Mouse (Mus musculus) spleen, postnatal 10 days (tissue): Measurements from ENCODE around the gene Fgd3.

Source experiments
- DNase-seq, 2 experiments: peaks; one replicate each; pipeline ENCODE4 v3.0.0; 2021 to 2022; ENCODE audit warnings: low spot score in 2 of 2

The Fgd3 gene

DNA sequence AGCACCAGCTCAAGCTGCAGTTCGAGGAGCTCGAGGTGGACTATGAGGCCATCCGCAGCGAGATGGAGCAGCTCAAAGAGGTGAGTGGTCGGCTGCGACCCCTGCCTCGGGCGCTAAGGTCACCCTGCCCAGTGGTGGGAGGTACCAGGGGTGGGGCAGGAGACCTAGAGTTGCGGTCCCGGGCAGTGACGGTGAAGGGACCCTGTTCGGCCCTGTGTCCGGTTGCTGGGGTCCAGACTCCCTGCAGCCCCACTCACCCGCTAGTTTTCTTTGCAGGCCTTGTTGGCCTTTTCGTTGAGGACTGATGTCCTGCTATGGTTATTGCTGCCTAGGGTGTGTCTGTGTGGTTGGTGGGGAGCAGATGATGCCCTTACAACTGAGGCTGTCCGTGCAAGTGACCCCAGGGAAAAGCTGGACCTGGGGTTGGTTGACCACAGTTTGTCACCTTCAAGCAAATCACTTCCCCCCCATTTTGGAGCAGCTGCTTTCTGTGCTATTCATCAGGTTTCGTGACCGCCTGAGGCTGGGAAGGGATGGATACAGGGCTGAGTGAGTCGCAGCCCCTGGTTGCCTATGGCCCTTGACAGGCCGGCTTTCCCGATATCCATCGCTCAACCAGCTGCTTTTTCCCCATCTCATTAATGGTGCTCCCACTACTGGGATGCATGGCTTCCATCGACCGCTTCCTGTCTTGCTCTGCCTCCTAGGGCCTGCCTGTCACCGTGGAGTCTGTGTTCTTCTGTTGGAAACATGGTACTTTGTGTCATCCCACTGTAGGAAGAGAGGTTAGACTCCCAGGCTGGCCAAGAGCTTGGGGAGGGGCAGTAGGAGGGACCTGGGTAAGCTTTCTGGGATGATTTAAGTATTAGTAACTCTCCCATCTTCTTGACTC, 22.0 kb upstream of the Fgd3 start:
- peak in 1 of 2 experiments; percentile 54 for DNase-seq

DNA sequence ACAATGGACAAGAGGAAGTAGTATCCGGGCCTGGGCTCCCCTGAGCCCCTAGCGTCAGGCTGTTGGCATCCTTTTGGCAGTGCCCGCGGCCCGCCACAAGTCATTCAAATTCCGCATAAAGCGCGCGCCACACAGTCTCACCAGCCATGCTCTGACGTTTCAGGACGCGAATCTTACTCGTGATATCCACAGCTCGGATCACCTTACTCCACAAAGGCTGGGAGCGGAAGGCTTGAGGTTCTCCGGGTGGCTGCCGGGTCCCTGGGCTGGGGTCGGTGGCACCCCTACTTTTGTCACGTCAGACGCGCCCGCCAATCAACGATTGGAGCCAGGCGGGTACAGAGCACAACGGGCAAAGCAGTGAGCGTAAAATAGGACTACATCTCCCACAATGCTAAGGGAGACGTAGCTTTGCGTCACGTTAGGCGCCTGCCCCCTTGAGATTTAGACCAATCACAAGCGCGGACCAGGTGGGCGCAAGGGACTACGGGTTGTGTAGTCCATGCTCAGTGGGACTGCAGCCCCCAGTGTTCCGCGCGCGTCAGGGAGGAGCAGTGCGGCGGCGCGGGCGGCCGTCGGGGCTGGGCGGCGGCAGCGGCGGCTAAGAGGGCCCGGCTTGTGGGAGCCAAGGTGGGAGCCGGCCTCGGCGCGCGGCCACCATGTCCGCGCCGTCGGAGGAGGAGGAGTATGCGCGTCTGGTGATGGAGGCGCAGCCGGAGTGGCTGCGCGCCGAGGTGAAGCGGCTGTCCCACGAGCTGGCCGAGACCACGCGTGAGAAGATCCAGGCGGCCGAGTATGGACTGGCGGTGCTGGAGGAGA, 21.1 kb upstream of the Fgd3 start, which contains the start of gene Bicd2:
Gene Bicd2, plus strand, starts transcription at position 574 of the 819 bp plus-strand sequence.
- peak; percentile 88 to 96 for DNase-seq

DNA sequence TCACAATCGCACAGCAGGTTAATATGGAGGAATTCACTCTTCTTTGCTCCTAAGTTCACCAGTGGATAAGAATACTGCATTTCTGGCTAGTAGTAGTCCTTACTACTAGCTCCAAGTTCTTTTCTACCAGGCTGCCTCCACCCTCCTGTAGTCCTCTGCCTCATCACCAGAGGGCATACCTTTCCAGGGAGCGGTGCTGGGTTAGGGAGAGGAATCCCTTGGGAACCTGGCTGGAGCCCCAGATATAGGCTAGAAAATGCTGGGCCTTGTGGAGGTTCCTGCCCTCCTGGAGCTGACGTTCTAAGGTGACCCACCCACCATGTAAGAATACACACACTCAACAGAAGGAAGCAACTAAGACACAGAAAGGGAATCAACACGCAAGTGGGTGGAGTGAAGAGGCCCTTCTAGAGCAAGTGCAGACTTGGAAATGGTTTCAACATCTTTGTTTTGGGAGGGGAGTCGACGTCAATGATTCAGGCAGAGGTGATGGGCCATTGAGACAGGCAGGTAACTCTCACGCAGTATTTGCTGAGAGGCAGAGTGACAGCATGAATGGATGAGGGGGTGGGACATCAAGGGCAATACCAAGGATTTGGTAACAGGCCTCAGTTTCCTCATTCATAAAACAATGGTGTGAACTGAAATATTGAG, 18.9 kb upstream of the Fgd3 start:
- DNase-seq: no peak

DNA sequence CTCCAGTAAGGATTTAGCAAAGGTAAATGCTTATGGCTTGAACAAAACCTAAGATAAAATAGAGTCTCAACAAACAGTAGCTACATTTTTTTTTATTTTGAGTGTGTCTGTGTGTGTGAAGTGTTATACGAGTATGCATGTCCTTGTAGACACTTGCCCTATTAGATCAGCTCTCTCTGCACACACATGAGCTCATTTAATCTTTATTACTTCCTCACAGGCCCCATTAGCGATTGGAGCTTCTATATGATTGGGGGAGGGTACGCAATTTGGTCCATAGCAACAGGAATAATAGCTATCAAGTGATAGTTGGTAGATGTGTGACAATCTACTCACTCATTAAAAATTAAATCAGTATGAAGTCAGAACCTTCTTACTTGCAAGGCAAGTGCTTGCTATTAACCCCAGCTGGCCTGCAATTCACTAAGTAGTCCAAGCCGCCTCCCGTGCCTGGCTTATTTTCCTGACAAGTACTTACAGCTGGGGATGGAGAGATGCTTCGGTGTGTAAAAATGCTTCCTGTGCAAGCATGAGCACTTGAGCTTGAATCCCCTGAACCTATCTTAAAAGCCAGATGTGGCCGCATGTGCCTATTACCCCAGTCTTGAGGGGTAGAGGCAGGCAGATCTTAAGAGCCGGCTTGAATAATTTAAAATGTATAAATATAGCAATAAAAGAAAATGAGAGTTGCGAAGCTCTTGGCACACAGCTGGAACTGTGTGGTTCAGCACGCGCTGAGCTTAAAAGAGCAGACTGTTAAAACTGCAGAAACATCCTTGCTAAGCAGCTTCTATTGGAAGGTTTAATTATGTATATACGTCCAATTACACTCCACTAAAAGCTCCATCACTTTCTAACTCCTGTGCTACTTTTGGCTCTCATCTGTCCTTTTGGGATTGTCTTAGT, 15.2 kb upstream of the Fgd3 start:
- no peak for DNase-seq

DNA sequence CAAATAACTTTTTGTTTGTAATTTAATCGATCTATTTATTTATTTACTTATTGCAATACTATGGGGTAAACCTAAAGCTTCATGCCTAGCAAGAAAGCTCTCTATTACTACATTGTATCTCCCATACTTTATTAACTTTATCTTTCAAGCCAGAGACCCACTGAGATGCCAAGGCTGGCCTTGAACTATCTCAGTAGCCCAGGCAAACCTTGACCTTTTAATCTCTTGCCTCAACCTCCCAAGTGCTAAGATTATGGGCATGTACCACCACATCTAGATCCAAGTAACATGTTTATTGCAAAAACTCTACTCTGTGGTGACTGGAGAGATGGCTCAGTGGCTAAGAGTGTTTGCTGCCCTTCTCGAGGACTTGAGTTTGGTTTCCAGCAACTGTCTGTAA, 13.1 kb upstream of the Fgd3 start:
- no peak for DNase-seq

DNA sequence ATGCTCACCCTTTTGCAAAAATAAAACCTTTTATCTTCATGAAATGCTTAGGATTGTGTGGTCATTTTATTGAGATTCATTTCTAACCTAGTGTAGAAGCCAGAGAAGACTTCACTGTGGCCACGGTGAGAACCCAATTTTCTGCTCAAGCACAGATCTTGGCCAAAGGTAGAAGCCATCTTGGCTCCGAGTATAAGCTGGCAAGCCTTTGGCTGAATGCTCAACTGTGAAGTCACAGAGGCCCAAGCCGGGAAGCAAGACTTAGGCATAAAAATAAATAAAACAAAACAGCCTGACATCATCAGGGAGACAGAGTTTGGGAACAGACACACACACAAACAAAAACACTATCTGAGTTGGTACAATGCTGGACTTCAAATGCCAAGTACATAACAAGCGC, 8.0 kb upstream of the Fgd3 start:
- no peak for DNase-seq

DNA sequence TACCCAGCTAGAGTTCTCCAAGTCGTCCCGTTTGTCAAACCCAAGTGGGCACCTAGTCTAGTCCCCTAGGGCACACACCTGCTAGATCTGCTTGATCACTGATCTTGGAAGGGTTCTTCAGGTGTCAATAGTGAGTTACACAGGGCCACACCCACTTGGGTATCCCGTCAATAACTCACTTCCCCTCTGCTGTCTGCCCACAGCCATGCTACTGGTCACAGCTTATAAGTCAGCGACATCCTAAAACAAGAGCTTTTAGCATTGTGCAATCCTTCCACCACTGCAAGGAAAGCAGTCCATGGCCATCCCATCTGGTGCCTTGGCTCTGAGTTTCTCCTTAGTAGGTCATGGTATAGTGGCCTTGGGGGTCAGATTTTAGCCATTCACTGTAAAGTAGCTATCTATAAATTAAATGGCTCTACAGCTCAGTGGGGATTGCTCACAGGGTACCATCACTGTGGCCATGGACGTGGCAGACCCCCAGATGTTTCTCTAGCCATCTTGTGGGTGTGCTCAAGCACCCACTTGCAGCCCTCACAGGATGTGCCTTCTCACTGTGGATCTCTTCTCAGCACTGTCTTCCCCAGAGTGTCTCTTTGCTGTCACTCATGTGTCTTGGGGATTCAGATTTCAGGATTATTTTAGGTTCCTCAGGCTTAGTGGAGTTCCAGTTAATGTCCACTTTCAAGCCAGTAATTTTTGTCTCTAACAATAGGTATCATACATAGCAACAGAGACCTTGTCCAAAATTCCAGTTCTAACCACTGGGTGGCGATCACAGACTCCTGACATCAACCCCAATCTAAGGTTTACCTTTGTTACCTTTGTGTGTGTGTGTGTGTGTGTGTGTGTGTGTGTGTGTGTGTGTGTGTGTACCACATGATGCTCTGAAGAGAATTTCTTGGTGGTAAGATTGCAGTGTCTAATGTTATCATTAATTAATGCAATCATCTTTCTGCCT, 6.4 kb upstream of the Fgd3 start:
- DNase-seq: peak; percentile 36 to 72

DNA sequence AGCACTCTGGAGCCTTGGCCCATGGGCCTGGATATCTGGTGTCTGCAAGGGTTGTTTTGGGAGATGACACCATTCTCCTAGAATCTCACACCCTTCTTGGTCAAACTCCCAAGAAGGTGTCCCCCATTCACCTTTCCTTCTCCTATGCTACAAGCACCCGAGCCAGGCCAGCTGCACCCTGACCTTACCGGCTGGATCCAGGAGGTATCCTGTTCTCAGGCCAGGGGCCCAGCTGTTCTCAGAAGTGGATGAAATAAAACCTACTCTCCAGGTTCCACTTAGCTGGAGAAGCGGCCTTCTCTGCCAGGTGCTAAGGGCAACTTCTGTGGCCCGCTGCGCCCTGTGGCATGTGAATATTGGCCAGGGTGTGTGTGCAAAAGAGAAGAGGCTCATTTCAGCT, 4.8 kb upstream of the Fgd3 start:
- no peak for DNase-seq

DNA sequence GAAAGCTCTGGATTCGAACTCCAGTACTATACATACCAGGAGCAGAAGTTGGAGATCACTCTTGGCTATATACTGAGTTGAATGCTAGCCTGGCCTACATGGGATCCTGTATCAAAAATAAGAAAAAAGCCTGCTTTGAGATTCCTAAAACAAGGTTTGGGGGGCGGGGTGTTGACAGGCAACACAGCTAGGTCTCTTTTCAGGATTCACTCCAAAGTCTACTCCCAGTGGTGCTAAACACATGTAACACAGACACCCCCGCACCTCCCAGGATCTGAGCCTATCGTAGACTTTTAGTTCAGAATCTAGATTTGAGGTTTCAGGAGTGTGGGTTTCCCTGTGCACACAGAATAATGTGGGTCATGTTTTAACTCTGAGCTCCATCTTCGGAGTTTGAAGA, 2.6 kb upstream of the Fgd3 start:
- no peak for DNase-seq

DNA sequence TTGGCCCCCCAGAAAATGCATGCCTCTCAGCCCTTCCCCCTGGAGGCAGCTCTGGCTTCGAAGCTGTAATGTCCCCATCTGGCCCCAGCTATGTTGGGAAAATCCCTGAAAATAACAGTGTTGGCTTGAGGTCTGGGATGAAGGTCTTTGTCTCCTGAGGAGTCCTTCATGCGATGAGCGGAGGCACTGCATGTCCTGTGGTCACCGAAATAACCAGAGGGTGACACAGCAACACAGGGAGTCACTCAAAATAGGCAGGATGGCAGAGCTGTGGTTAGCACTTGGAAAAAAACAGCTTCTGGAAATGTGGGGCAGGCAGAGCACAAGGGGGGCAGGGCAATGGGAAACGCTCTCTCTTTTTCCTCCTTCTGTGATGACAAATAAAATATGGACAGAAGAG, 2.1 kb upstream of the Fgd3 start:
- no peak for DNase-seq

DNA sequence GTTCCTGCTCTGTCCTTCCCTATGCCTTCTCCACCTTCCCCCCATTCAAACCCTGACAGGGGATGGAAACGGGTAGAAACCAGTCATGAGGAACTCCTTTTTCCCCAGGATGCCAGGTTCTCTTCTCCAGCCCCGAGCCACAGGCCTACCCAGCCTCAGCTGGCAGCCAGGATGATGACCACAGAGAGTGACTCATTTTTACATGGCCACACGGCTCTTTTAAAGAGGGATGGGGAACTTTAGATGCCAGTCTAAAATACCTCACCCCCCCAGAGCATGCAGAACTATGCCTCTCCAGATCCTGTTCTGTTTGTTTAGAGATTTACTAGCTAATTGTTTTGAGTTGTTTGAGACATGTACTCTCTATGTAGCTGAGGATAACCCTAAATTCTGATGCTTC, 1.3 kb upstream of the Fgd3 start:
- DNase-seq: no peak

DNA sequence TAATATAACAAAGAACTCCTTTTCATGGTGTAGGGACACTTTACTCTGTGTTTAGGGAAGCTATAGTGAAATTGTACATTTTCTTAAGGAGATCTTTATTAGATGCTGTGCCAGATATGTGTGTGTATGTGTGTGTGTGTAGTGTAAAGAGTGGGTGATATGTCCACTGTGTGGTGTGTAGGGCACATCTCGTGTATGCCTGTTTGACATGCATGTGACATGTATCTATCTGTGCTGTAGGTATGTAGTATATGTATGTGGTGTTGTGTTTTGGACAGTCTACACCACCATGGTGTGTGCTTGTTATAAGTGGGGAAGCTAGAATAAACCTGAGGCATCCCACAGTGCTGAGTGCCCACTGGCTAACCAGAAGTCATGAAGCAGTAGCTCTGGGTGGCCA, 403 bp upstream of the Fgd3 start:
- DNase-seq: no peak

DNA sequence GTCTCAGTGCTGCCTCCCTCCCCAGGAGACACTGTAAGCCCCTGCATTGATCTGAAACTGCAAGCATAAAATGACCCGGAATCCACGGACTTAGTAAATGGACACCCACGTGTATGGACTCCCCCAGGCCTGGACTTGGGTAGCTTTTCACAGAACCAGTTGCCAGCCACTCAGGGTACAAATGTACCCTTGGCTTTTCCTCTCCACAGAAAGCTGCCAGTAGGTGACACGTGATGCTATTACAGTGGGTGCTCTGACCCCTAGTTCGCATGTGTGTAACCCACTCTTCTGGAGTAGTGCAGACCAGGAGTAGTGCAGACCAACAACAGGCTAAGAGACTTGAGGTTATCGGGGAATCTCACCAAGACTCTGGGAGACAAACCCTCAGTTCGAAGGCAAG, 2.2 kb downstream of the Fgd3 start:
- DNase-seq: no peak

DNA sequence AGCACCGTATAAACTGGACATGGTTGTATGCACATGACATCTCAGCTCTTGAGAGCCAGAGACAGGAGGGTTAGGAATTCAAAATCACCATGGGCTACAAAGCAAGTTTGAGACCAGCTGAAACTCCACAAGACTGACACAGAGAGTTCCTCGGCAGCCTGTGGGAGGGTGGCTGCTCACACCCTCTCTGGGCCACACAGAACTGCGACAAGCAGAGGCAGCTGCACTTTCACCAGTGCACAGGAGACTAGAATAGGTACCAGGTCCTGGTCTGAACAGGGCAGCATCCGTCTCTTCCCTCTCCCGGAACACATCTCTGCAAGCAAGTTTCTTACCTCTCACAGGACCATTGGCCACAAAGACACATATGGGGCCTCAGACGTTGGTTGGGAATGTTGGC, 2.6 kb downstream of the Fgd3 start:
- no peak for DNase-seq

DNA sequence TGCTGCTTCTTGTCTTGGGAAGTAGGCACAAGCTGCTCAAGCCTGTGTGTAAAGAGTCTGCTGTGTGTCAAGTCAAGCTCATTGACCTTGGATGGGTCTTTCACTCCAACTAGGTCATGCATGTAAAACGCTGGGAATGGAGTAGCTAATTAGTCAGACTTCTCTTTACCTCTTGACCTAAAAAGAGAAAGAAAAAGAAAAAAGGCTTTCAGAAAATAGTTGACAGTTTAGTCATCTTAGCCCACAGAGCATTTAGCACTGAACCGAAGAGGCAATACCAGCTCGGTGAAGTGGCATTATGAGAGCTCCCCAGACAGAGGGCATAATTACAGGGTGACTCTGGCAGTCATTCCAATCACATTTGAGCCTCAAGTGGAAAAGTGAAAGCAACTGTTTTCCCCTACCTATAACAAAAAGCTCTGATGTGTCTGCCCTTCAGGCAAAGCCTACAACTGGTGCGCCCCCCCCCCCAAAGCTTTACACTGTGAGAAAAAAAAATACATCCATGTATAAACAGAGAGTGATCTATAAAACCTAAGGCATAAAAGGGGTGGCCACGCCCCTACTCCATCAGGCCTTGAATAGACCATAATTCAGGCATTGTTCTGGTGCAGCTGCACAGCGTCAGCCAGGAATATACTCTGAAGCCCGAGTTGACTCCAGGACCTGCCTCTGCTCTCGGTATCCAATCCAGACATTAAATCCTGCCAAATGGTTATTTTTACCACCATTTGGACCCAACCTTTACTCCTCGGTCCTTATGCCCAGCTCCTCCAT, 3.5 kb downstream of the Fgd3 start:
- DNase-seq: no peak

DNA sequence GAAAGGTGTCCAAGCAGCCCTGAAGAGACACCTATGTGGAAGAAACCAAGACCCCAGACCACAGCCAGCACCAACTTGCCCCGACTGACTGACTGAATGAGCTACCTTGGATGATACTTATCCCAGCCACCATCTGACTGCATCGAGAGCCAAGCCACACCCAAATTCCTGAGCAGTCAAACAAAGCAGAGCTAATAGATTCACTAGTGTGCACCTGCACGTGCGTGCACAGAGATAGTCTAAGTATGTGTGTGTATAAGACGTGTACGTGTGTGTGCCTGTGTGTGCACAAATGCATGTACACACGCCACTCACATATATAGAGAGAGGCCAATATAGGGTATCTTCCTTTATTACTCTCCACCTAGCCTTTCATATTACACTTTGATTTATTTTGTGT, 8.5 kb downstream of the Fgd3 start:
- DNase-seq: no peak

DNA sequence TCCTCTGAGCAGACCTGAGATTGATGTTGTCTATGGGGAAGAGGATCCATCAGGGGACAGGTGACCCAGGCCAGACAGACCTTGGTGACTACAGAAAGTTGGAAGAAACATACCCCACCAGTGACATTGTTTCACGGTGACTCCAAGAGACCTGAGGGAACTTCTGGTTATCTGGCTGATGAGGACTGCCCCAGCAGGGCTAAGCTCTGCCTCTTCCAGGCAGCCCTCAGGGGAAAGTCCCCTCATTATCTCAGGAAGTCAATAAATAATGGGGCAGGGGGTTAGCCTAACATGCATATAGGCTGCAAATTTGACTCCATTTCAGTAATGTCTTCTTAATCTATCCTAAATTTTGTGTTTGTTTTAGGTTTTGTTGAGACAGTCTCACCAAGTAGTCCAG, 10.6 kb downstream of the Fgd3 start:
- DNase-seq: no peak

DNA sequence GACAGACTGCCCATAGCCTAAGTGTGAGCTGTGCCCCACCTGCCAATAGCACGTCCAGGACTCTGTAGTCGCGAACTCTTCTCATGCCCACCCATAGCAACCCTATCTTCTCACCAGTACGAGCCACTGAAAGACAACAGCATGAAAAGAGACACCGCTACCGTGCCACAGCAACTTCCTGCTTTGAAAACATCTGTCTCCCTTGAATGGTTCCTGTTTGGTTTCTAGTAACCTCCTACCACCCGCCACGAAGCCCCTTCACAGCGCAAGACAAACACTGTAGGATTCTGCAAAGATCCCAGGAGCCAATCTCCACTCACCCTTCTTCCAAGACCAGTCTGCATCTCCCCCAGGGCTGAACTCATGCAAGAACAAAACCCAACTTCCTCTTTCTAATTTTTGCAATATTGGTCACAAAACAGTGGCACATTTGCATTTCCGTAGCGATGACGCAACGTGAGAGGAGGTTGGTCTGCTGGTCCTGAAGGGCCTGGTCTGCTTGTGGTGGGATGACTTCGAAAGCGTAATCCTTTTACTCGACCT, 11.2 kb downstream of the Fgd3 start:
- DNase-seq: peak; percentile 40 to 75

DNA sequence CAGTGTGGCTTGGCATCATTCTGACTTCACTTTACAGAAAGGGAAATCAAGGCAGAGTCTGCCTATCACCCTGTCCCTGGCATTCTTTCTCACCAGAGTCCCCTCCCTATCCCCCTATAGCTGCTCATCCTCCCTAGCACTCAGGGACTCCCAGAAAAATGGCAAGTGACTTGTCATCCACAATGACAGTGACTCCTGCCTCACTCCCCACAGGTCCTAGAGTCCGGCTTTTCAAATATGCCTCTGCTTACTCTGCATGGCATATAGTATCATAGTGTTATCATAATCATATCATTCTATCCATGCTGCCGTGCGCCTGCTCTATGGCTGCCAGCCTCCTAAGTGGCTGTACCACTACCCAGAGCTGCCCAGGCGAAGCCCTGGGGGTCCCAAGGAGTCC, 11.9 kb downstream of the Fgd3 start:
- DNase-seq: peak in 1 of 2 experiments; percentile 23
